Mouse (Mus musculus) stomach, postnatal 0 days (tissue): ENCODE data around the gene Tpgs1. TPM values are rescaled to one million over a fixed set of nuclear protein-coding genes. Genes with fewer than 3 reads are reported as not detected.
A peak's percentile ranks its signal among the peaks of the same experiment; 100 is the strongest.

ENCODE experiments used
- ATAC-seq: fragments of 200-750 bp; cut with Nextera tagmentation; 2 replicates; pipeline ENCODE4 v1.8.0; 2017; ENCODE audit not compliant: low FRiP score, low TSS enrichment
- DNase-seq: peaks from one replicate; pipeline ENCODE4 v3.0.0-alpha.2; 2016; ENCODE audit warnings: low spot score
- H3K27ac ChIP-seq: fragments of 300-500 bp; sonication (generic); replicated peaks from 2 replicates; pipeline ENCODE4 v1.5.1; 2014; ENCODE audit warnings: mild to moderate bottlenecking, control low read depth
- H3K27me3 ChIP-seq: fragments of 300-500 bp; sonication (generic); 2 replicates; pipeline ENCODE4 v1.6.1; 2014; ENCODE audit warnings: low read length; ENCODE audit not compliant: control insufficient read depth, insufficient read depth
- H3K36me3 ChIP-seq: fragments of 300-500 bp; sonication (generic); 2 replicates; pipeline ENCODE4 v1.6.1; 2014; ENCODE audit warnings: low read length, mixed read lengths; ENCODE audit not compliant: control insufficient read depth, insufficient read depth
- H3K4me1 ChIP-seq: fragments of 300-500 bp; sonication (generic); replicated peaks from 2 replicates; pipeline ENCODE4 v1.6.1; 2014; ENCODE audit warnings: antibody characterized with exemption; ENCODE audit not compliant: control insufficient read depth, insufficient read depth
- H3K4me2 ChIP-seq: fragments of 300-500 bp; sonication (generic); replicated peaks from 2 replicates; pipeline ENCODE4 v1.6.1; 2014; ENCODE audit warnings: low read depth, mild to moderate bottlenecking, control low read depth, moderate library complexity
- H3K4me3 ChIP-seq: fragments of 300-500 bp; sonication (generic); 2 replicates; pipeline ENCODE4 v1.5.1; 2014; ENCODE audit warnings: low read depth, low read length, control low read depth
- H3K9ac ChIP-seq: fragments of 300-500 bp; sonication (generic); 2 replicates; pipeline ENCODE4 v1.6.1; 2014; ENCODE audit warnings: mild to moderate bottlenecking, low read length, control low read depth, mixed read lengths
- H3K9me3 ChIP-seq: fragments of 300-500 bp; sonication (generic); 2 replicates; pipeline ENCODE4 v1.6.1; 2016; ENCODE audit warnings: low read length; ENCODE audit not compliant: control insufficient read depth
- CTCF ChIP-seq: IDR thresholded peaks from 2 replicates; pipeline ENCODE4 v1.5.1; 2016; ENCODE audit warnings: antibody characterized with exemption, low read depth, mild to moderate bottlenecking, moderate library complexity
- EP300 ChIP-seq: optimal IDR thresholded peaks from 2 replicates; pipeline ENCODE3; 2016; ENCODE audit warnings: antibody characterized with exemption
- WGBS: fragments of 180-500 bp; shearing (Covaris S2); extraction: QIAGEN DNeasy Blood & Tissue Kit; methylation state at CpG from one replicate; pipeline ENCODE4 v1.1.7; 2014; 5-methylcytosine and 5-hydroxymethylcytosine counted together
- polyA plus RNA-seq: library from polyadenylated mRNA; unstranded; fragments of >200 nt; fragmentation: Nextera tagmentation; extraction: Ambion mirVana; gene quantifications from 2 replicates; pipeline ENCODE4 v1.2.1, GENCODE M21; 2015

The Tpgs1 gene
- polyA plus RNA-seq, 1 experiment from 2014 or later, result 51.0 TPM

DNA sequence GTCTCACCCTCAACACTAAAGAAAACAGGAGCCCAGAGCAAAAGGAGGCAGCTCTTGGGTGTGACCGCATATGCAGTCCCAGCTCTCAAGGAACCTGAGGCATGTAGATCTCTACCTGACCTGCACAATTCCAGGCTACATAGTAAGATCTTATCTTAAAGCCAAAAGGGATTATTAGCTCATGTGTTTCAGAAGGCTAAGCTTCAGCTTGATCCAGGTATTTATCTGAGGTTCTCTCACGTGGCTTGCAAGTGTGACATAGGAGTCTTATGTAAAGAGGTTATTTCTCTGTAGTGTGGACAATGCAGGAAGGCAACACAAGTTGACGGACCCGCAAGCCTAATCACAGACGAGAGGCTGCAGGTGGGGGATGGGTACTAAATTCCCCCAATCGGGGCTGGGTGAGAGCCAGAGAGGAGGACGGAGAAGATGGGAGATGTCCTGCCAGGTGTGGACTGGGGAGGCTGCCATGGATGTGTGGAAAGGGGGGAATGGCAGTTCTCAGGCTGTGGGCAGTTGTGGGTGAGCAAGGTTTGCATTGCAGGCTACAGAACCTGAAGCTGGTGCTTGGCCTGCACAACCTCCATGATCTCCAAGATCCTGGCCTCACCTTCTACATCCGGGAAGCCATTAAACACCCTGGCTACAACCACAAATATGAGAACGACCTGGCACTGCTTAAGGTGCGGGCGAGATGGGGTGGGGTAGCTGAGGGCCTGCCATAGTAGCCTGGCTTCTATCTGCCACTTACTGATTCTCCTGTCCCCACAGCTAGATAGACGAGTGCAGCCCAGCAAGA, 24.6 kb downstream of the Tpgs1 start:
- Histone ChIP-seq H3K36me3 (peaks cover 3% of the 10 kb centered on the region), H3K4me1 (peaks cover 8% of the 10 kb centered on the region), H3K9ac (no peak overlapping the region), H3K9me3 (no peaks in the 10 kb centered on the region), H3K27me3 (no peaks in the 10 kb centered on the region), H3K4me2 (no peak overlapping the region), H3K4me3 (no peak overlapping the region), H3K27ac (no peak overlapping the region; the same call in 1 of the 2 replicates)
- no peak for ATAC-seq
- no peak for TF ChIP-seq EP300
- no peak for TF ChIP-seq CTCF
- 55% methylated on average over 12 of the region's 12 CpGs for WGBS
- no peak for DNase-seq

GRCm38 (mm10) chr10:79694379-79694655, 25.1 kb downstream of the Tpgs1 start:
- TF ChIP-seq CTCF, result no peak
- TF ChIP-seq EP300, result no peak
- no peak for DNase-seq
- no peak overlapping the region for H3K9ac ChIP-seq
- no peak overlapping the region for H3K4me3 ChIP-seq
- H3K9me3 ChIP-seq, result no peaks in the 10 kb centered on the region
- no peak for ATAC-seq
- WGBS, result 72% methylated on average over 6 of the region's 6 CpGs
- no peaks in the 10 kb centered on the region for H3K27me3 ChIP-seq
- no peaks in the 10 kb centered on the region for H3K36me3 ChIP-seq
- H3K27ac ChIP-seq, result no peak overlapping the region; the same call in 1 of the 2 replicates
- H3K4me2 ChIP-seq, result no peak overlapping the region
- H3K4me1 ChIP-seq, result peaks cover 8% of the 10 kb centered on the region

- TF ChIP-seq CTCF (peak; percentile 94), EP300 (no peak)
- H3K36me3 ChIP-seq, result no peaks in the 10 kb centered on the region
- H3K4me1 ChIP-seq, result peaks cover 8% of the 10 kb centered on the region
- peak; percentile 88 for DNase-seq
- H3K9ac ChIP-seq, result no peak overlapping the region
- H3K9me3 ChIP-seq, result no peaks in the 10 kb centered on the region
- no peak overlapping the region; the same call in 1 of the 2 replicates for H3K4me2 ChIP-seq
- H3K27ac ChIP-seq, result peak overlapping the region; percentile 83
- peak; percentile 46 for ATAC-seq
- 49% methylated on average over 13 of the region's 13 CpGs for WGBS
- no peaks in the 10 kb centered on the region for H3K27me3 ChIP-seq
- H3K4me3 ChIP-seq, result no peak overlapping the region
Measured at GRCm38 (mm10) chr10:79695231-79696128, 26.3 kb downstream of the Tpgs1 start.

DNA sequence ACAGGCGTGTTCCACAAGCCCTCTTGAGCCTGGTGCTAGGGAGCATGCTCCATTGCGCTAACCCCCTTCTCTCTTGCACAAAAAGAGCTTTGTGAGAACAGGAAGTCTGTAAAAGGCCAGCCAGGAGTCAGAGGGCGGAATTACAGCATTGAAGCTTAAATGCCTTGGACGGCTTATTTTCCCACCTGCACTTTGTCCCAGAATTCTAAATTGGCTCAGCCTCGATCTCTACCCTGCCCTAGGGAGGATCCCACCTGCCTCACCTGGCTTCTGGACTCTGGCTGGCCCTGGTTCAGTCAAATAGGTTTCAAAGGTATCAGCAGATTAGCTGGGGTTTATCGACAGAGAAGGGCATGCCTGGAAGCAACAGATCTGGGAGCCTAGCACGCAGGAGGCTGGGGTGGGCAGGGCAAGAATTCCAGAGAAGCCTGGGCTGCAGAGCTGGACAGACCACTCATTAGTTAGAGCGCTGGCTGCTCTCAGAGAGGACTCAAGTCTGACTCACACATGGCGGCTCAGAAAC, 27.0 kb downstream of the Tpgs1 start:
- Histone ChIP-seq H3K9me3 (no peaks in the 10 kb centered on the region), H3K27ac (peak overlapping the region; percentile 83), H3K4me3 (no peak overlapping the region), H3K9ac (no peak overlapping the region), H3K27me3 (no peaks in the 10 kb centered on the region), H3K36me3 (no peaks in the 10 kb centered on the region), H3K4me1 (peaks cover 8% of the 10 kb centered on the region), H3K4me2 (no peak overlapping the region; the same call in 1 of the 2 replicates)
- no peak for TF ChIP-seq EP300
- TF ChIP-seq CTCF, result no peak
- ATAC-seq, result peak; percentile 62
- peak; percentile 73 for DNase-seq
- 26% methylated on average over 9 of the region's 9 CpGs for WGBS

DNA sequence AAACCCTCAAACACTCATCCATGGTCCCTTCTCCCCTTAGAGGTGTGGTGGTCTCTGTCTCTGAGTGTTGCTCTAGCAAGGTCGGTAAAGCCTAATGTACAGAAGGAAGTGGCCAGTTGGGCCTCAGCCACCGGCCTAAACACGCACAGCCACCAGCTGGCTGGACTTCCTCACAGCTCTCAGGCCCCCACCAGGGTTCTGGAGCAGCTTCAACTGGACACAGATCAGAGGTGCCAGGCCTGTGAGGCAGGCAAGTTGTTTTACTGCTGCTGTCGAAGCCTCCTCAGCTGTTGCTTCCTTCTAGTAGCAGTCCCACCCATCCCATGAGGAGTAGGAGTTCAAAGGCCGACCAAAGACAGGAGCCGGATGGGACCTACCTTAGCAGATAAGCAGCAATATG, 28.7 kb downstream of the Tpgs1 start:
- no peaks in the 10 kb centered on the region for H3K9me3 ChIP-seq
- no peaks in the 10 kb centered on the region for H3K27me3 ChIP-seq
- WGBS, result 49% methylated on average over 6 of the region's 6 CpGs
- peak overlapping the region; percentile 58 for H3K27ac ChIP-seq
- DNase-seq (no peak), ATAC-seq (no peak)
- no peak overlapping the region for H3K4me2 ChIP-seq
- H3K4me1 ChIP-seq, result peaks cover 8% of the 10 kb centered on the region
- H3K9ac ChIP-seq, result 0 out of 2 replicates have a peak overlapping the region, but pooled peaks have one; percentile 35
- no peak overlapping the region for H3K4me3 ChIP-seq
- H3K36me3 ChIP-seq, result no peaks in the 10 kb centered on the region
- TF ChIP-seq CTCF, result no peak
- no peak for TF ChIP-seq EP300
